Mouse (Mus musculus): ENCODE measurements around the gene Tas1r1. TPM values are rescaled to one million over a fixed set of nuclear protein-coding genes. Genes with fewer than 3 reads are reported as not detected.

Gene Tas1r1
- total and polyA plus RNA-seq, 2 experiments from 2014 or later: 0.11 to 1.6 TPM

GRCm38 (mm10) chr4:152027524-152027923 lies 10.8 kb downstream of the Tas1r1 start, which contains the start of gene Zbtb48:
Gene Zbtb48, minus strand, starts transcription at chr4:152027671.
- Histone ChIP-seq H3K27me3 (ENCODE audit: insufficient read depth, low read length) (no peaks in the 10 kb centered on the region), H3K9me3 (ENCODE audit: low read length) (no peaks in the 10 kb centered on the region), H3K4me3 (ENCODE audit: low read depth, low read length) (peak within 1 kb of the TSS; percentile 61), H3K36me3 (ENCODE audit: insufficient read depth, low read length) (peaks cover 14% of the 10 kb centered on the region), H3K4me1 (ENCODE audit: insufficient read depth, low read length) (peaks cover 31% of the 10 kb centered on the region), H3K9ac (replicated peaks; ENCODE audit: low read length, poor library complexity, severe bottlenecking) (peak within 1 kb of the TSS; percentile 63), H3K4me2 (ENCODE audit: low read depth, low read length, poor library complexity, severe bottlenecking) (peak within 1 kb of the TSS; percentile 75), H3K27ac (ENCODE audit: low read depth, low read length) (peak within 1 kb of the TSS; percentile 69)
- ATAC-seq (ENCODE audit: low FRiP score): peak; percentile 97
- TF ChIP-seq CTCF (IDR thresholded peaks at IDR 0.05): no peak
- WGBS: under 1% methylated on average over 35 of the region's 35 CpGs
- peak; percentile 98 for DNase-seq (ENCODE audit: low spot score)

GRCm38 (mm10) chr4:152026751-152027508 lies 11.4 kb downstream of the Tas1r1 start:
- Histone ChIP-seq H3K4me2 (ENCODE audit: low read depth, low read length, poor library complexity, severe bottlenecking) (peak overlapping the region; percentile 75), H3K4me3 (ENCODE audit: low read depth, low read length) (peak overlapping the region; percentile 61), H3K9ac (replicated peaks; ENCODE audit: low read length, poor library complexity, severe bottlenecking) (peak overlapping the region; percentile 63), H3K4me1 (ENCODE audit: insufficient read depth, low read length) (peaks cover 31% of the 10 kb centered on the region), H3K36me3 (ENCODE audit: insufficient read depth, low read length) (peaks cover 19% of the 10 kb centered on the region), H3K27me3 (ENCODE audit: insufficient read depth, low read length) (no peaks in the 10 kb centered on the region), H3K27ac (ENCODE audit: low read depth, low read length) (peak overlapping the region; percentile 68; the same call in 1 of the 2 replicates), H3K9me3 (ENCODE audit: low read length) (no peaks in the 10 kb centered on the region)
- peak; percentile 17 for DNase-seq (ENCODE audit: low spot score)
- TF ChIP-seq CTCF (IDR thresholded peaks at IDR 0.05): peak; percentile 24; the same call in 1 of the 2 replicates
- peak; percentile 68 for ATAC-seq (ENCODE audit: low FRiP score)
- 3% methylated on average over 39 of the region's 41 CpGs for WGBS

- no peak for TF ChIP-seq CTCF (IDR thresholded peaks at IDR 0.05)
- Histone ChIP-seq H3K9me3 (ENCODE audit: low read length) (no peaks in the 10 kb centered on the region), H3K4me3 (ENCODE audit: low read depth, low read length) (no peak overlapping the region), H3K4me2 (ENCODE audit: low read depth, low read length, poor library complexity, severe bottlenecking) (no peak overlapping the region), H3K9ac (replicated peaks; ENCODE audit: low read length, poor library complexity, severe bottlenecking) (no peak overlapping the region), H3K36me3 (ENCODE audit: insufficient read depth, low read length) (peaks cover 43% of the 10 kb centered on the region), H3K27ac (ENCODE audit: low read depth, low read length) (no peak overlapping the region), H3K4me1 (ENCODE audit: insufficient read depth, low read length) (peaks cover 25% of the 10 kb centered on the region), H3K27me3 (ENCODE audit: insufficient read depth, low read length) (no peaks in the 10 kb centered on the region)
- no peak for ATAC-seq (ENCODE audit: low FRiP score)
- DNase-seq (ENCODE audit: low spot score): no peak
- 93% methylated on average over 11 of the region's 11 CpGs for WGBS
Observed at GRCm38 (mm10) chr4:152024525-152024924, 13.8 kb downstream of the Tas1r1 start.

- Histone ChIP-seq H3K36me3 (ENCODE audit: insufficient read depth, low read length) (peaks cover 59% of the 10 kb centered on the region), H3K9me3 (ENCODE audit: low read length) (no peaks in the 10 kb centered on the region)
- no peak for TF ChIP-seq CTCF (IDR thresholded peaks at IDR 0.05)
Observed at GRCm38 (mm10) chr4:152022506-152022905, 15.9 kb downstream of the Tas1r1 start.

GRCm38 (mm10) chr4:152021568-152022097 lies 16.7 kb downstream of the Tas1r1 start:
- Histone ChIP-seq H3K9ac (replicated peaks; ENCODE audit: low read length, poor library complexity, severe bottlenecking) (no peak overlapping the region), H3K4me3 (ENCODE audit: low read depth, low read length) (no peak overlapping the region), H3K4me2 (ENCODE audit: low read depth, low read length, poor library complexity, severe bottlenecking) (no peak overlapping the region), H3K9me3 (ENCODE audit: low read length) (no peaks in the 10 kb centered on the region), H3K27me3 (ENCODE audit: insufficient read depth, low read length) (no peaks in the 10 kb centered on the region), H3K4me1 (ENCODE audit: insufficient read depth, low read length) (peaks cover 12% of the 10 kb centered on the region), H3K27ac (ENCODE audit: low read depth, low read length) (no peak overlapping the region), H3K36me3 (ENCODE audit: insufficient read depth, low read length) (peaks cover 59% of the 10 kb centered on the region)
- ATAC-seq (ENCODE audit: low FRiP score) (no peak), DNase-seq (ENCODE audit: low spot score) (no peak)
- 78% methylated on average over 12 of the region's 12 CpGs for WGBS
- no peak for TF ChIP-seq CTCF (IDR thresholded peaks at IDR 0.05)

More at GRCm38 (mm10) chr4:152022506-152022905, 15.9 kb downstream of the Tas1r1 start:
- 93% methylated on average over 8 of the region's 8 CpGs for WGBS
- H3K27ac ChIP-seq (ENCODE audit: low read depth, low read length): no peak overlapping the region
- H3K9ac ChIP-seq (replicated peaks; ENCODE audit: low read length, poor library complexity, severe bottlenecking): no peak overlapping the region
- no peak overlapping the region for H3K4me2 ChIP-seq (ENCODE audit: low read depth, low read length, poor library complexity, severe bottlenecking)
- no peaks in the 10 kb centered on the region for H3K27me3 ChIP-seq (ENCODE audit: insufficient read depth, low read length)
- no peak for DNase-seq (ENCODE audit: low spot score)
- ATAC-seq (ENCODE audit: low FRiP score): no peak
- H3K4me3 ChIP-seq (ENCODE audit: low read depth, low read length): no peak overlapping the region
- H3K4me1 ChIP-seq (ENCODE audit: insufficient read depth, low read length): peaks cover 15% of the 10 kb centered on the region

GRCm38 (mm10) chr4:152020024-152020423 lies 18.3 kb downstream of the Tas1r1 start:
- WGBS: 93% methylated on average over 21 of the region's 21 CpGs
- H3K27me3 ChIP-seq (ENCODE audit: insufficient read depth, low read length): no peaks in the 10 kb centered on the region
- no peak overlapping the region for H3K27ac ChIP-seq (ENCODE audit: low read depth, low read length)
- no peak for DNase-seq (ENCODE audit: low spot score)
- ATAC-seq (ENCODE audit: low FRiP score): no peak
- no peaks in the 10 kb centered on the region for H3K4me1 ChIP-seq (ENCODE audit: insufficient read depth, low read length)
- H3K4me3 ChIP-seq (ENCODE audit: low read depth, low read length): no peak overlapping the region
- no peak for TF ChIP-seq CTCF (IDR thresholded peaks at IDR 0.05)
- H3K9ac ChIP-seq (replicated peaks; ENCODE audit: low read length, poor library complexity, severe bottlenecking): no peak overlapping the region
- peaks cover 71% of the 10 kb centered on the region for H3K36me3 ChIP-seq (ENCODE audit: insufficient read depth, low read length)
- no peak overlapping the region for H3K4me2 ChIP-seq (ENCODE audit: low read depth, low read length, poor library complexity, severe bottlenecking)
- H3K9me3 ChIP-seq (ENCODE audit: low read length): no peaks in the 10 kb centered on the region

Measured in midbrain, postnatal 0 days (tissue).